ENCODE assay signal across 8 mouse cellular contexts in the genomic region with DNA sequence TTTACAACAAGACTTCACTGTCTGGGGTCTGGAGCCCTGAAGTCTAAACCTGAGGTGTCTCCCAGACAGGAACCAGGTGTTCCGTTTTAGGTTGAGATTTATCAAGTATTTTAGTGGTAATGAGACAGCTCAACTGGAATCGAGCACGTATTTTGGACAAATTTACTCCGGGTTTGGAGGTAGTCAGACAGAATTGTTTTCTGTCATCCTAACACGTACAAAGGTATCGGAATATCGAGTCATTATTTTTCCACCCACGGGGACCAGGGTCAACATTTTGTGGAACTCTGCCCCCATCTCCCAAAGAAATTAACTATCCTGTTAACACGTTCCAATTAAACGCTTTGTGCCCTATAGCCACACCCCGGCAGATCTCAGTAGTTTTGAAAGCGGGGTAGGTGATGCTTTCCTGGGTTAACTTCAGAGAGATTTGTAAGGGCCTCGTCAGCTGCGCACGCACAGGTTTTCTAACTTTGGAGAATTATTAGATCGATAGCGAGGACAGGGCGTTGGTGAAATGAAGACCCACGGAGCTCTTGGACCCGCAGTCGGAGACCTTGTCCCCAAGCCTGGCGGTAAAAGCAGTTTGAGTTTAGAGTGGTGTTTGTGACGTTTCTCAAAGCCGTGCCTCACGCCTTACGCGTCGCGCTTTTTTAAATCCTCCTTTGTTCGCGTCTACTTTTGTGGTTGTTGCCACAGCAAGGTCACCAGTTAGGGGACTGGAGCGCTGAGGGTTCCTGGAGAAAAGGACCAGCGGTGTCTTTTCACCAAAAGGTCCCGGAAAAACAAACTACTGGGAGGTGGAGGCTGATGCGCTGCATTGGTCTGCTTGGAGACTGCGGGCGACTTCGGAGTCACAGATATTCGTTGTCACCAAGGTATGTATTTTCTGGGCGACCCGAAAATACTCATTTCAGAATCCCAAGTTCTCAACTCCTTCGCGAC. TPM values are rescaled to one million over a fixed set of nuclear protein-coding genes. Genes with fewer than 3 reads are reported as not detected.
DNase-seq lines count a peak whose midpoint lies in the region; ATAC-seq and TF ChIP-seq lines count a peak whose summit lies in the region.

No protein-coding gene starts in this region.

- H3K9me3 ChIP-seq in kidney, postnatal 0 days (replicated peaks; ENCODE audit: low read length), result no peaks in the 10 kb centered on the region
- H3K9me3 ChIP-seq in hindbrain, embryonic 12.5 days (replicated peaks), result no peaks in the 10 kb centered on the region
- no peaks in the 10 kb centered on the region for H3K9me3 ChIP-seq in midbrain, embryonic 15.5 days

- 2% methylated on average over 43 of the region's 43 CpGs for WGBS in kidney, postnatal 0 days
- 4% methylated on average over 43 of the region's 43 CpGs for whole genome bisulfite sequencing in hindbrain, embryonic 12.5 days
- 3% methylated on average over 43 of the region's 43 CpGs for WGBS in midbrain, embryonic 15.5 days

- peak overlapping the region; percentile 36 for H3K4me3 ChIP-seq in kidney, postnatal 0 days (replicated peaks; ENCODE audit: low read depth, low read length)
- H3K4me3 ChIP-seq in hindbrain, embryonic 12.5 days, result peak overlapping the region; percentile 40
- H3K4me3 ChIP-seq in midbrain, embryonic 15.5 days, result peak overlapping the region; percentile 45

- no peak for TF ChIP-seq POLR2A in brain, embryonic 14.5 days (IDR thresholded peaks at IDR 0.05; ENCODE audit: borderline replicate concordance, extremely low read depth, insufficient read depth, insufficient read length, poor library complexity, severe bottlenecking)

- peaks cover 25% of the 10 kb centered on the region; the same call in 1 of the 2 replicates for H3K27me3 ChIP-seq in kidney, postnatal 0 days (ENCODE audit: insufficient read depth, low read length)
- H3K27me3 ChIP-seq in hindbrain, embryonic 12.5 days, result peaks cover 66% of the 10 kb centered on the region
- peaks cover 46% of the 10 kb centered on the region for H3K27me3 ChIP-seq in midbrain, embryonic 15.5 days (replicated peaks)

- peak; percentile 11 for DNase-seq in kidney, postnatal 0 days (ENCODE audit: low spot score)
- DNase-seq in kidney, adult 8-10 months, result no peak
- peak; percentile 55 for DNase-seq in brain, embryonic 14.5 days (ENCODE audit: low read depth)
- DNase-seq in ovary, adult 18-20 months (ENCODE audit: low spot score), result no peak
- no peak for DNase-seq in kidney, adult 11 months
- DNase-seq in adrenal gland, postnatal 25 days, result no peak

- ATAC-seq in kidney, postnatal 0 days (replicated peaks; ENCODE audit: low FRiP score, low read depth), result no peak
- ATAC-seq in hindbrain, embryonic 12.5 days (ENCODE audit: low FRiP score), result no peak
- no peak for ATAC-seq in midbrain, embryonic 15.5 days (replicated peaks)

- TF ChIP-seq CTCF in kidney, postnatal 0 days (IDR thresholded peaks at IDR 0.05; ENCODE audit: low read depth), result no peak
- TF ChIP-seq CTCF in brain, embryonic 14.5 days (IDR thresholded peaks at IDR 0.05; ENCODE audit: borderline replicate concordance, extremely low read depth, insufficient read depth, insufficient read length), result no peak

- no peak overlapping the region for H3K27ac ChIP-seq in kidney, postnatal 0 days
- H3K27ac ChIP-seq in hindbrain, embryonic 12.5 days, result no peak overlapping the region
- H3K27ac ChIP-seq in midbrain, embryonic 15.5 days, result no peak overlapping the region

- H3K4me1 ChIP-seq in kidney, postnatal 0 days (replicated peaks; ENCODE audit: insufficient read depth, low read length), result peaks cover 4% of the 10 kb centered on the region; the same call in 1 of the 2 replicates
- 0 out of 2 replicates have a peak, but pooled peaks cover 5% of the 10 kb centered on the region for H3K4me1 ChIP-seq in hindbrain, embryonic 12.5 days
- H3K4me1 ChIP-seq in midbrain, embryonic 15.5 days, result peaks cover 13% of the 10 kb centered on the region

- no peak overlapping the region for H3K9ac ChIP-seq in kidney, postnatal 0 days (ENCODE audit: low read depth, low read length)
- 0 out of 2 replicates have a peak overlapping the region, but pooled peaks have one; percentile 6 for H3K9ac ChIP-seq in hindbrain, embryonic 12.5 days
- peak overlapping the region; percentile 14; the same call in 1 of the 2 replicates for H3K9ac ChIP-seq in midbrain, embryonic 15.5 days

- H3K4me2 ChIP-seq in kidney, postnatal 0 days (ENCODE audit: low read length), result peak overlapping the region; percentile 72
- H3K4me2 ChIP-seq in hindbrain, embryonic 12.5 days (replicated peaks), result peak overlapping the region; percentile 68
- peak overlapping the region; percentile 87 for H3K4me2 ChIP-seq in midbrain, embryonic 15.5 days

- H3K36me3 ChIP-seq in kidney, postnatal 0 days (ENCODE audit: insufficient read depth, low read length), result no peaks in the 10 kb centered on the region
- H3K36me3 ChIP-seq in hindbrain, embryonic 12.5 days, result no peaks in the 10 kb centered on the region
- no peaks in the 10 kb centered on the region for H3K36me3 ChIP-seq in midbrain, embryonic 15.5 days (replicated peaks)

RNA-seq across cellular contexts. Expression of gene Zfp322a, which starts 26.6 kb away (rescaled TPM):
- polyA plus RNA-seq in kidney, postnatal 0 days (2015; fragmentation: Nextera tagmentation; extraction: Ambion mirVana), result 34.0 and 37.8 TPM in 2 replicates
- 21.2 and 22.4 TPM in 2 replicates for polyA plus RNA-seq in brain, embryonic 14.5 days (2012; rRNA removed)
- polyA plus RNA-seq in hindbrain, embryonic 12.5 days (2016; fragmentation: Nextera tagmentation; extraction: Ambion mirVana), result 58.9 and 63.2 TPM in 2 replicates
- polyA plus RNA-seq in midbrain, embryonic 15.5 days (2015; fragmentation: Nextera tagmentation; extraction: Ambion mirVana), result 52.2 and 55.1 TPM in 2 replicates
- 19.7 and 30.1 TPM in 2 replicates for total RNA-seq in adrenal gland, postnatal 25 days (2021)

RNA-seq across cellular contexts. Expression of gene Abt1, which starts 28.1 kb away (rescaled TPM):
- polyA plus RNA-seq in kidney, postnatal 0 days (2015; fragmentation: Nextera tagmentation; extraction: Ambion mirVana), result 10.0 and 10.4 TPM in 2 replicates
- 7.2 and 8.3 TPM in 2 replicates for polyA plus RNA-seq in brain, embryonic 14.5 days (2012; rRNA removed)
- polyA plus RNA-seq in hindbrain, embryonic 12.5 days (2016; fragmentation: Nextera tagmentation; extraction: Ambion mirVana), result 11.6 and 12.0 TPM in 2 replicates
- 9.8 and 9.9 TPM in 2 replicates for polyA plus RNA-seq in midbrain, embryonic 15.5 days (2015; fragmentation: Nextera tagmentation; extraction: Ambion mirVana)
- 6.4 and 6.9 TPM in 2 replicates for total RNA-seq in adrenal gland, postnatal 25 days (2021)

Comparison
In these comparisons a context has a peak if more than half of its experiments do, and no peak if none do; other contexts are left out.
1. DNase-seq: peak in kidney, postnatal 0 days (single experiment) and brain, embryonic 14.5 days (single experiment); none in kidney, adult 8-10 months (0 of 2), ovary, adult 18-20 months (single experiment), kidney, adult 11 months (single experiment) and adrenal gland, postnatal 25 days (single experiment).
2. Peak in every context shown above with its lines, with median percentiles within 50 percentile points of each other: H3K4me2 ChIP-seq and H3K4me3 ChIP-seq.